9 mouse cellular contexts compared by ENCODE assay signal in the genomic region with DNA sequence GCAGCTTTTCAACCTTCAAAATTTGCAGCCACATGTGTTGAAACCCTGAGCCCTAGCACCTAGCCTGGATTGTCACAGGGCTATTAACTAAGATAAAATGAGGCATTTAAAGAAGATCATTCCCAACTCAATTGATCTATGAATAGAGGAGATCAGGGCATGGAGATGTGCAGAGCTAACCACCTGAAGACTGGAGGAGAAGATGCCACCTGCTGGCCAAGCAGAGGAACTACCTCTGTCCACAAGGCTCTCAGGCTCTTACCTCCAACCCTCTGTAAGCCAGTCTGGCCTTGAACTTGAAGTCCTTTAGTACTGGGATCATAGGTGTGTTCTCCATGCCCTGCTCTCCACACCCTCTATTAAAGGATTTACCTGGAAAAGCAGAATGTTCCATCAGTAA. TPM values are rescaled to one million over a fixed set of nuclear protein-coding genes. Genes with fewer than 3 reads are reported as not detected.
DNase-seq lines count a peak whose midpoint lies in the region; ATAC-seq and TF ChIP-seq lines count a peak whose summit lies in the region.
"Had no signal": no experiment of that assay in that cellular context is flagged by ENCODE, and none has a peak within 500 bp of the region (broad histone marks: within the 10 kb centered on the region; RNA-seq: fewer than 3 reads in every experiment).

No protein-coding gene starts in this region.

- no peak overlapping the region for H3K27ac ChIP-seq in lung, embryonic 14.5 days (ENCODE audit: low read depth)
- H3K27ac ChIP-seq: limb, embryonic 13.5 days had no signal

- ATAC-seq in frontal cortex, adult (ENCODE audit: low TSS enrichment): peak; percentile 55; the same call in 1 of the 2 replicates
- peak; percentile 72; the same call in 1 of the 2 replicates for ATAC-seq in common myeloid progenitor, adult 5-6 weeks (replicated peaks; ENCODE audit: low read depth, poor library complexity, severe bottlenecking)
- no peak for ATAC-seq in lung, embryonic 14.5 days (ENCODE audit: insufficient read depth)

- no peak overlapping the region for H3K9ac ChIP-seq in lung, embryonic 14.5 days
- H3K9ac ChIP-seq: limb, embryonic 13.5 days had no signal

- no peak overlapping the region for H3K4me2 ChIP-seq in lung, embryonic 14.5 days
- H3K4me2 ChIP-seq: limb, embryonic 13.5 days had no signal

- no peaks in the 10 kb centered on the region for H3K4me1 ChIP-seq in lung, embryonic 14.5 days (ENCODE audit: insufficient read depth)
- H3K4me1 ChIP-seq: limb, embryonic 13.5 days had no signal

- no peak for DNase-seq in frontal cortex, postnatal 10 days (ENCODE audit: low spot score in 2 of 2)
- DNase-seq in urinary bladder, postnatal 25 days (ENCODE audit: low spot score): peak; percentile 57
- no peak for DNase-seq in urinary bladder, adult 2 months (ENCODE audit: low spot score)
- DNase-seq in kidney, adult 8-10 months: peak; percentile 37 to 39
- DNase-seq in lung, embryonic 14.5 days: peak; percentile 46
- peak; percentile 82 for DNase-seq in splenic B cell, adult 2 months (ENCODE audit: low read depth, low spot score)

- H3K9me3 ChIP-seq in lung, embryonic 14.5 days (ENCODE audit: low read depth, low read length): no peaks in the 10 kb centered on the region
- H3K9me3 ChIP-seq: limb, embryonic 13.5 days had no signal

- H3K36me3 ChIP-seq in lung, embryonic 14.5 days (ENCODE audit: insufficient read depth): no peaks in the 10 kb centered on the region
- no peaks in the 10 kb centered on the region for H3K36me3 ChIP-seq in splenic B cell, adult 2 months (ENCODE audit: control insufficient read depth, insufficient read depth, low read length, poor library complexity, severe bottlenecking)
- H3K36me3 ChIP-seq: limb, embryonic 13.5 days had no signal

- TF ChIP-seq CTCF in lung, embryonic 14.5 days (IDR thresholded peaks at IDR 0.05; ENCODE audit: low read depth): peak; percentile 78

- no peaks in the 10 kb centered on the region for H3K27me3 ChIP-seq in lung, embryonic 14.5 days (ENCODE audit: insufficient read depth, low read length)
- H3K27me3 ChIP-seq in splenic B cell, adult 2 months (ENCODE audit: control insufficient read depth, insufficient read depth, low read length, poor library complexity, severe bottlenecking): no peaks in the 10 kb centered on the region
- H3K27me3 ChIP-seq: limb, embryonic 13.5 days had no signal

- no peak overlapping the region for H3K4me3 ChIP-seq in lung, embryonic 14.5 days (ENCODE audit: low read depth, low read length)
- H3K4me3 ChIP-seq: limb, embryonic 13.5 days had no signal

RNA-seq across cellular contexts. Expression of gene Ly6c1, which starts 11.9 kb away (rescaled TPM):
- 195 and 212 TPM in 2 replicates for polyA plus RNA-seq in urinary bladder, adult 2 months (2012; rRNA removed)
- total RNA-seq in common myeloid progenitor, adult 5-6 weeks (2017): not detected in 2 replicates
- 7.5 and 9.4 TPM in 2 replicates for polyA plus RNA-seq in lung, embryonic 14.5 days (2014; fragmentation: Nextera tagmentation; extraction: Ambion mirVana)

RNA-seq across cellular contexts. Expression of gene Ly6c2, which starts 51.3 kb away (rescaled TPM):
- 5.1 and 7.1 TPM in 2 replicates for polyA plus RNA-seq in urinary bladder, adult 2 months (2012; rRNA removed)
- 54.9 and 81.7 TPM in 2 replicates for total RNA-seq in common myeloid progenitor, adult 5-6 weeks (2017)
- 1.0 and 1.6 TPM in 2 replicates for polyA plus RNA-seq in lung, embryonic 14.5 days (2014; fragmentation: Nextera tagmentation; extraction: Ambion mirVana)

Comparison
In these comparisons a context has a peak if more than half of its experiments do, and no peak if none do; other contexts are left out.
1. DNase-seq: peak in urinary bladder, postnatal 25 days (single experiment), kidney, adult 8-10 months (2 of 2), lung, embryonic 14.5 days (single experiment) and splenic B cell, adult 2 months (single experiment); none in frontal cortex, postnatal 10 days (0 of 2) and urinary bladder, adult 2 months (single experiment).
2. RNA of gene Ly6c1, which starts 11.9 kb away (polyA plus RNA-seq): 195 to 212 TPM in urinary bladder, adult 2 months; 7.5 to 9.4 TPM in lung, embryonic 14.5 days; every median in the first group is over 10 times any median in the second.